ENCODE assay signal across 8 mouse cellular contexts in the genomic region with DNA sequence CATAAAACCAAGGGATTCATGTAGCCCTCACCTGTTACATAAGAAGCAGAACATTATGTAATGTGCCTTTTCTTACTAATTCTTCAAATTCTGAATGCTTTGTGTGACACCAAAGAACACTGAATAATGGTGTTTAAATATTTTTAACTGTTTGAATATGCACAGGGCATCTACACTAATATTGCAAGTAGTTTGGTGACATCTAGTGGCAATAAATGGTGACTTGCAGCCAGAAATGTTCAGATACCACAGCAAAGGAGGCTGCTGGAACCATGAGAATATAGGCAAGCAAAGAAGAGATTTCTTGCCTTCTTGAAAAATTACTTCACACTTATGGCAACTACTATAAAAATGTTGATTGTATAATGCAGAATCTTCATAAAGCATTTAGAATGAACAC.
DNase-seq lines count a peak whose midpoint lies in the region; ATAC-seq and TF ChIP-seq lines count a peak whose summit lies in the region.

No protein-coding gene starts in this region.

- POLR2A ChIA-PET in Patski (lab: Charles Lee): no interaction called here

- no peaks in the 10 kb centered on the region for H3K4me1 ChIP-seq in limb, embryonic 14.5 days (ENCODE audit: control insufficient read depth, insufficient read depth, low read length)
- no peaks in the 10 kb centered on the region for H3K4me1 ChIP-seq in limb, embryonic 10.5 days
- H3K4me1 ChIP-seq in forebrain, embryonic 12.5 days: peaks cover 15% of the 10 kb centered on the region
- H3K4me1 ChIP-seq in intestine, embryonic 16.5 days (ENCODE audit: control insufficient read depth, insufficient read depth, low read length): no peaks in the 10 kb centered on the region

- intact Hi-C loops in gastrocnemius, postnatal 36 days (cut with DNase I): no loop called here

- peak; percentile 70 for DNase-seq in limb, embryonic 14.5 days (ENCODE audit: low spot score)
- DNase-seq in limb, embryonic 10.5 days (ENCODE audit: low spot score): no peak
- no peak for DNase-seq in Patski (ENCODE audit: low read depth, low spot score)
- peak; percentile 93 for DNase-seq in layer of hippocampus, adult 9-10 months (ENCODE audit: low spot score)
- DNase-seq in gastrocnemius, postnatal 36 days: no peak

- CTCF ChIA-PET in Patski (lab: Charles Lee): no interaction called here

- H3K4me2 ChIP-seq in limb, embryonic 14.5 days (replicated peaks; ENCODE audit: low read depth, low read length, severe bottlenecking): no peak overlapping the region
- H3K4me2 ChIP-seq in forebrain, embryonic 12.5 days: no peak overlapping the region
- H3K4me2 ChIP-seq in intestine, embryonic 16.5 days (ENCODE audit: low read depth, low read length): no peak overlapping the region

- in situ Hi-C loops in Patski (cut with MboI; ENCODE audit: low pct_unique_long_range_greater_than_20kb): loop anchor here (25.0 kb wide), 1 partner anchor 1826 kb away; no protein-coding TSS in a partner anchor

- H3K4me3 ChIP-seq in limb, embryonic 14.5 days (replicated peaks; ENCODE audit: low read length): no peak overlapping the region
- no peak overlapping the region for H3K4me3 ChIP-seq in limb, embryonic 10.5 days
- no peak overlapping the region for H3K4me3 ChIP-seq in forebrain, embryonic 12.5 days (replicated peaks)
- H3K4me3 ChIP-seq in intestine, embryonic 16.5 days (ENCODE audit: low read length): no peak overlapping the region

- H3K9me3 ChIP-seq in limb, embryonic 14.5 days (ENCODE audit: control insufficient read depth, low read length): no peaks in the 10 kb centered on the region
- no peaks in the 10 kb centered on the region for H3K9me3 ChIP-seq in limb, embryonic 10.5 days (replicated peaks)
- no peaks in the 10 kb centered on the region for H3K9me3 ChIP-seq in forebrain, embryonic 12.5 days
- no peaks in the 10 kb centered on the region for H3K9me3 ChIP-seq in intestine, embryonic 16.5 days (ENCODE audit: control insufficient read depth, low read length)

- ATAC-seq in limb, embryonic 14.5 days (ENCODE audit: low FRiP score, low read depth): no peak
- no peak for ATAC-seq in Patski
- ATAC-seq in forebrain, embryonic 12.5 days (ENCODE audit: low FRiP score): peak; percentile 66
- ATAC-seq in megakaryocyte-erythroid progenitor cell, adult 5-6 weeks (replicated peaks; ENCODE audit: low FRiP score, low TSS enrichment, poor library complexity, severe bottlenecking): no peak
- ATAC-seq in intestine, embryonic 16.5 days: no peak

- H3K36me3 ChIP-seq in limb, embryonic 14.5 days (ENCODE audit: control insufficient read depth, insufficient read depth, low read length): no peaks in the 10 kb centered on the region
- H3K36me3 ChIP-seq in limb, embryonic 10.5 days: no peaks in the 10 kb centered on the region
- H3K36me3 ChIP-seq in forebrain, embryonic 12.5 days (replicated peaks): no peaks in the 10 kb centered on the region
- no peaks in the 10 kb centered on the region for H3K36me3 ChIP-seq in intestine, embryonic 16.5 days (ENCODE audit: control insufficient read depth, insufficient read depth, low read length)

- no peak for TF ChIP-seq POLR2A in limb, embryonic 14.5 days (IDR thresholded peaks at IDR 0.05; ENCODE audit: borderline replicate concordance, extremely low read depth, insufficient read depth, insufficient read length)

- H3K27ac ChIP-seq in limb, embryonic 14.5 days (replicated peaks; ENCODE audit: low read depth, low read length): no peak overlapping the region
- H3K27ac ChIP-seq in limb, embryonic 10.5 days: no peak overlapping the region
- no peak overlapping the region for H3K27ac ChIP-seq in forebrain, embryonic 12.5 days
- no peak overlapping the region for H3K27ac ChIP-seq in intestine, embryonic 16.5 days (ENCODE audit: low read length)

- H3K9ac ChIP-seq in limb, embryonic 14.5 days (ENCODE audit: low read depth, low read length, severe bottlenecking): no peak overlapping the region
- no peak overlapping the region for H3K9ac ChIP-seq in forebrain, embryonic 12.5 days
- no peak overlapping the region for H3K9ac ChIP-seq in intestine, embryonic 16.5 days (ENCODE audit: low read depth, low read length)

- H3K27me3 ChIP-seq in limb, embryonic 14.5 days (ENCODE audit: control insufficient read depth, insufficient read depth, low read length): no peaks in the 10 kb centered on the region
- H3K27me3 ChIP-seq in limb, embryonic 10.5 days (ENCODE audit: low read depth, poor library complexity, severe bottlenecking): no peaks in the 10 kb centered on the region
- peaks cover 8% of the 10 kb centered on the region for H3K27me3 ChIP-seq in Patski
- no peaks in the 10 kb centered on the region for H3K27me3 ChIP-seq in forebrain, embryonic 12.5 days
- H3K27me3 ChIP-seq in intestine, embryonic 16.5 days (replicated peaks; ENCODE audit: control insufficient read depth, insufficient read depth, low read length): no peaks in the 10 kb centered on the region

- peak; percentile 45 for TF ChIP-seq CTCF in Patski (IDR thresholded peaks at IDR 0.05)

Comparison
In these comparisons a context has a peak if more than half of its experiments do, and no peak if none do; other contexts are left out.
1. DNase-seq: peak in limb, embryonic 14.5 days (single experiment) and layer of hippocampus, adult 9-10 months (single experiment); none in limb, embryonic 10.5 days (single experiment), Patski (single experiment) and gastrocnemius, postnatal 36 days (0 of 2).